Mouse (Mus musculus): ENCODE measurements around the gene Scube1. TPM values are rescaled to one million over a fixed set of nuclear protein-coding genes. Genes with fewer than 3 reads are reported as not detected.

The Scube1 gene
- total and polyA plus RNA-seq, 2 experiments from 2014 or later = 4.7 to 14.9 TPM

DNA sequence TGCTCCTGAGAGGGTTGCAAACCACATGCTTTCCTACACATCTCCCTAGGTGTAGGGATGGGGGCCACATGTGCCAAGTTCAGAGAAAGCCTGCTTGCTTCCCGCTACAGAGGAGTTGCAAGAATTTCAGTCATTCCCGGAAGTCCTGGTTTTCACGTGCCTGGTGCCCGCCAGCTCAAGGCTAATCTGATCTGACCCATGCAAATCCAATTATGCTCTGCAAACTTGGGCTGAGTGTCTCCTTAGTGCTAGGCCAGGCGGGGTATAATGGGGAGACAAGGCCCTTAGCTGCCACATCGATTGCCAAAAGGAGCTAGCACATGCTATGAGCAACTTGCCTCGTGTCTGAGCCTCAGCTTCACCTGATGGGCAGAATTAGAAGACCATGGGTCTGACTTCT, 62.7 kb downstream of the Scube1 start:
- H3K4me3 ChIP-seq (ENCODE audit: low read depth, low read length) = no peak overlapping the region
- no peak overlapping the region for H3K9ac ChIP-seq (replicated peaks; ENCODE audit: low read length, poor library complexity, severe bottlenecking)
- WGBS = 25% methylated on average over 7 of the region's 7 CpGs
- DNase-seq (ENCODE audit: low spot score) (no peak), ATAC-seq (ENCODE audit: low FRiP score) (no peak)
- H3K4me2 ChIP-seq (ENCODE audit: low read depth, low read length, poor library complexity, severe bottlenecking) = no peak overlapping the region
- TF ChIP-seq CTCF (IDR thresholded peaks at IDR 0.05) = no peak
- no peaks in the 10 kb centered on the region for H3K4me1 ChIP-seq (ENCODE audit: insufficient read depth, low read length)
- H3K27ac ChIP-seq (ENCODE audit: low read depth, low read length) = no peak overlapping the region
- H3K9me3 ChIP-seq (ENCODE audit: low read length) = no peaks in the 10 kb centered on the region
- H3K36me3 ChIP-seq (ENCODE audit: insufficient read depth, low read length) = no peaks in the 10 kb centered on the region
- no peaks in the 10 kb centered on the region for H3K27me3 ChIP-seq (ENCODE audit: insufficient read depth, low read length)

DNA sequence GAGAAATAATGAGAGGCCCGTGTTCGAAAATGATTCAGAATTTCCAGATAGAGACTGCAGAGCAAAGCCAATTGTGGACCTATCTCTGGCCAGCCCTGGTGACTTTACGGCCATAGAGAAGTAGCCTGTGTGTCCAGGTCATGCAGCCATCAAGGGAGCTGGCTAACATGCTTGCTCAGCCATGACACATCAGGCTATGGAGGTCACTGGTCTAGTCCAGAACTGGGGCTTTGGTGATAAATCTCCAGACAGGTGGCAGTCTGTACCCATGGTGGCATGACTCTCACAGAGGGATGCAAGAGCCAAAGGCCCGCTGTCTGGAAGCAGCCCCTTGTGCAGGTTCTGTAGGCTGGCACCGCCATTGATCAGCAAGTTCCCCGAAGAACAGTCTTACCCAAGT, 82.3 kb downstream of the Scube1 start:
- ATAC-seq (ENCODE audit: low FRiP score) = no peak
- no peaks in the 10 kb centered on the region for H3K4me1 ChIP-seq (ENCODE audit: insufficient read depth, low read length)
- no peak overlapping the region for H3K4me3 ChIP-seq (ENCODE audit: low read depth, low read length)
- DNase-seq (ENCODE audit: low spot score) = no peak
- H3K4me2 ChIP-seq (ENCODE audit: low read depth, low read length, poor library complexity, severe bottlenecking) = no peak overlapping the region
- H3K36me3 ChIP-seq (ENCODE audit: insufficient read depth, low read length) = no peaks in the 10 kb centered on the region
- 94% methylated on average over 6 of the region's 6 CpGs for WGBS
- H3K9ac ChIP-seq (replicated peaks; ENCODE audit: low read length, poor library complexity, severe bottlenecking) = no peak overlapping the region
- H3K27ac ChIP-seq (ENCODE audit: low read depth, low read length) = no peak overlapping the region
- H3K9me3 ChIP-seq (ENCODE audit: low read length) = no peaks in the 10 kb centered on the region
- no peaks in the 10 kb centered on the region for H3K27me3 ChIP-seq (ENCODE audit: insufficient read depth, low read length)
- no peak for TF ChIP-seq CTCF (IDR thresholded peaks at IDR 0.05)

DNA sequence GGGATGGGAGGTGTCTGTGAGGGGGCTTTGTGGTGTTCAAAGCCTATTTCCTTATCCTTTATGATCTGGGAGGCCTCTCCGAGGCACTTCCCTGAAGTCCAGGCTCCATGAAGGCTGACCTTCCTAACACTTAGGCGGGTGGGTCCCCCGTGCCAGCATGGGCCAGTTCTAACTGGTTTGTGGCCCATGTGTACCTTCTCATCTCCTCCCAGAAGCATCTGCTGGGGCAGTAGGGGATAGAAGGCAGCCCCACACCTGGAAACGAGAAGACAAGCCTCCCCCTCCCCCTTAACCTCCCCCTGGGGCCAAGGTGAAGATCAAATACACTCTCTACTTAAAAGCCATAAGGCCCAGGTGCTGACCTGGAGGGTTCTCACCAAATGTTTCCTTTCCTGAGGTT, 84.6 kb downstream of the Scube1 start:
- Histone ChIP-seq H3K9me3 (ENCODE audit: low read length) (no peaks in the 10 kb centered on the region), H3K27me3 (ENCODE audit: insufficient read depth, low read length) (no peaks in the 10 kb centered on the region), H3K9ac (replicated peaks; ENCODE audit: low read length, poor library complexity, severe bottlenecking) (no peak overlapping the region), H3K4me2 (ENCODE audit: low read depth, low read length, poor library complexity, severe bottlenecking) (no peak overlapping the region), H3K27ac (ENCODE audit: low read depth, low read length) (no peak overlapping the region), H3K4me1 (ENCODE audit: insufficient read depth, low read length) (no peaks in the 10 kb centered on the region), H3K4me3 (ENCODE audit: low read depth, low read length) (no peak overlapping the region), H3K36me3 (ENCODE audit: insufficient read depth, low read length) (no peaks in the 10 kb centered on the region)
- WGBS = 70% methylated on average over 4 of the region's 4 CpGs
- DNase-seq (ENCODE audit: low spot score) (no peak), ATAC-seq (ENCODE audit: low FRiP score) (no peak)
- no peak for TF ChIP-seq CTCF (IDR thresholded peaks at IDR 0.05)

DNA sequence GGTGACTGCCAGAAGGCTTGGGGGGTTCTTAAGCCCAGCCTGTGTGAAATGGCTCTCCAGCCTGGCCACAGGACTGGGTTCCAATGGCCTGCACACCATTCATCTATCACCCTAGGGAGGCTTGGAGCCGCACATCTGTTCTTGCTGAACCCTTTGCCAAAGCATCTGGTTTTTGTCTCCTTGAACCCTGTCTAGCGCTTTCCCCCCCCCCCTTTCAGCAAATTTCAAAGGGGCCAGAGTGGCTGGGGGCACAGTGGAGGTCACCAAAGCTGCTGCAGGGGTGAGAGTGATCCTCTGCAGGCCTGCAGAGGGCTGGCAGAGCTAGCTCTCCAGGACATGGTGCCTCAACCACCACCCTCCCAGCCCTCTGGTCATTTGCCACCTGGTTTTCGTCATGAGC, 85.7 kb downstream of the Scube1 start:
- H3K36me3 ChIP-seq (ENCODE audit: insufficient read depth, low read length) = no peaks in the 10 kb centered on the region
- no peak overlapping the region for H3K27ac ChIP-seq (ENCODE audit: low read depth, low read length)
- no peak overlapping the region for H3K9ac ChIP-seq (replicated peaks; ENCODE audit: low read length, poor library complexity, severe bottlenecking)
- no peak overlapping the region for H3K4me2 ChIP-seq (ENCODE audit: low read depth, low read length, poor library complexity, severe bottlenecking)
- ATAC-seq (ENCODE audit: low FRiP score) = no peak
- no peaks in the 10 kb centered on the region for H3K4me1 ChIP-seq (ENCODE audit: insufficient read depth, low read length)
- TF ChIP-seq CTCF (IDR thresholded peaks at IDR 0.05) = no peak
- WGBS = 66% methylated on average over 3 of the region's 3 CpGs
- H3K27me3 ChIP-seq (ENCODE audit: insufficient read depth, low read length) = no peaks in the 10 kb centered on the region
- no peak overlapping the region for H3K4me3 ChIP-seq (ENCODE audit: low read depth, low read length)
- H3K9me3 ChIP-seq (ENCODE audit: low read length) = no peaks in the 10 kb centered on the region
- no peak for DNase-seq (ENCODE audit: low spot score)

DNA sequence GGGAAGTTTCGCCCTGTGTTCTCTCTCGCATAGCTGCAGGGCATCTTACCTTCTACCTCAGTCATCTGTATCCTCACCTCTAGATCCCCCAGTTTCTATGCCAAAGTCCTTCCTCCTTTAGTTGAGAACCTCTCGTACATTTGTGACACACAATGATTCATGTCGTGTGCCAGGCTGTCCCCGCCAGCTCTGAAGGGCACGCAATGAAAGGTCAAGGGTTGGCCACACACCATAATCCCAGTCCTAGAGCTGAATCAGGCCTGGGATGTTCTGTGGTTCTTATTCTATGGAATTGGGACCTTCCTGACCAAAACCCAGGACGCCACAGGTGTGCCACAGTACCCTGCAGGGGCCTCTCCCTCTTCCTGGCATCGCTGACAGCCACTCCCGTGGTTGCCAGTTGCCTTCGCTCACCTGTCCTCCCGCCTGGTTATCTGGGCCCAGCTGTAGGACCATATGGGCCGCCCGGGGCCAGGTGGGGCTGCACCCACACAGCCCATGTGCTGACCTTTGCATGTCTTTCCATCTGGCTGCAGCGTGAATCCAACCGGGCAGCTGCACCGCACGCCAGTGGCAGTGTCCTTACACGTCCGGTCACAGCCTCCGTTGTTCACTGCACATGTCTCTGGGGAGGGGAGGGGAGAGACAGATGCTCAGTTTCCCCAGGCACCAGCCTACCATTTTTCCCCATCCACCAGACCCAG, 86.5 kb downstream of the Scube1 start:
- Histone ChIP-seq H3K27me3 (ENCODE audit: insufficient read depth, low read length) (no peaks in the 10 kb centered on the region), H3K9ac (replicated peaks; ENCODE audit: low read length, poor library complexity, severe bottlenecking) (no peak overlapping the region), H3K27ac (ENCODE audit: low read depth, low read length) (no peak overlapping the region), H3K9me3 (ENCODE audit: low read length) (no peaks in the 10 kb centered on the region), H3K4me3 (ENCODE audit: low read depth, low read length) (no peak overlapping the region), H3K4me1 (ENCODE audit: insufficient read depth, low read length) (no peaks in the 10 kb centered on the region), H3K4me2 (ENCODE audit: low read depth, low read length, poor library complexity, severe bottlenecking) (no peak overlapping the region), H3K36me3 (ENCODE audit: insufficient read depth, low read length) (no peaks in the 10 kb centered on the region)
- no peak for TF ChIP-seq CTCF (IDR thresholded peaks at IDR 0.05)
- 87% methylated on average over 19 of the region's 20 CpGs for WGBS
- no peak for DNase-seq (ENCODE audit: low spot score)
- ATAC-seq (ENCODE audit: low FRiP score) = no peak

DNA sequence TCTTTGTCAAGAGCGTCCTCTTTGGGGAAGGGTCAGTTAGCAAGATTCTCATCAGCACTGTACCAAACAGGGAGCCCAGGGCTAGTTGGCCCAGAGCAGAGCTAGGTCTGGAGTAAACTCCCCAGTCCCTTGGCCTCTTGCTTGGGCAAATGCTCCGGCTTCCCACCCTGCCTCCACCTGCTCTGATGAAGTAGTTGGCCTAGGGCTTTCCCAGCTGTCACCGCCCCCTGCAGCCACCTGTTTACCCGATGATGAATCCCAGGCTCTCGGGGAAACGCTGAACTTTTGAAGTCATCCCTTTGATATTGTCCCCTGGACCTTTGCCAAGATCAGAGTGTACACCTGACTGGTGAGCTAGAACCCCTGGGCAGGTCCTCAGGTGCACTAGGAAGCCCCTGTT, 88.1 kb downstream of the Scube1 start:
- 86% methylated on average over 6 of the region's 6 CpGs for WGBS
- H3K4me3 ChIP-seq (ENCODE audit: low read depth, low read length) = no peak overlapping the region
- no peaks in the 10 kb centered on the region for H3K27me3 ChIP-seq (ENCODE audit: insufficient read depth, low read length)
- ATAC-seq (ENCODE audit: low FRiP score) = no peak
- H3K36me3 ChIP-seq (ENCODE audit: insufficient read depth, low read length) = no peaks in the 10 kb centered on the region
- TF ChIP-seq CTCF (IDR thresholded peaks at IDR 0.05) = no peak
- H3K9me3 ChIP-seq (ENCODE audit: low read length) = no peaks in the 10 kb centered on the region
- no peak overlapping the region for H3K4me2 ChIP-seq (ENCODE audit: low read depth, low read length, poor library complexity, severe bottlenecking)
- H3K27ac ChIP-seq (ENCODE audit: low read depth, low read length) = no peak overlapping the region
- H3K9ac ChIP-seq (replicated peaks; ENCODE audit: low read length, poor library complexity, severe bottlenecking) = no peak overlapping the region
- no peak for DNase-seq (ENCODE audit: low spot score)
- no peaks in the 10 kb centered on the region for H3K4me1 ChIP-seq (ENCODE audit: insufficient read depth, low read length)

Data from midbrain, postnatal 0 days (tissue).